Mouse (Mus musculus) C2C12 (cell line): ENCODE data around the gene Raph1.

Experiments
- CEBPB ChIP-seq: IDR thresholded peaks from one replicate; pipeline ENCODE4 v1.6.1; 2011; ENCODE audit warnings: low read depth, mild to moderate bottlenecking, control low read depth, moderate library complexity
- CTCF ChIP-seq: IDR thresholded peaks from one replicate; pipeline ENCODE4 v1.5.1; 2011; ENCODE audit not compliant: control insufficient read depth, insufficient read depth, insufficient read length
- MAX ChIP-seq: IDR thresholded peaks from one replicate; pipeline ENCODE4 v1.6.1; 2011; ENCODE audit warnings: mild to moderate bottlenecking, control low read depth
- MYOD1 ChIP-seq: IDR thresholded peaks from one replicate; pipeline ENCODE4 v1.6.1; 2011; ENCODE audit warnings: low read depth; ENCODE audit not compliant: control insufficient read depth, insufficient read length
- MYOG ChIP-seq: IDR thresholded peaks from one replicate; pipeline ENCODE4 v1.6.1; 2011; ENCODE audit not compliant: control insufficient read depth, insufficient read length; ENCODE audit errors: extremely low read depth
- USF1 ChIP-seq: IDR thresholded peaks from one replicate; pipeline ENCODE4 v1.6.1; 2011; ENCODE audit warnings: low read depth, mild to moderate bottlenecking, control low read depth, moderate library complexity

DNA sequence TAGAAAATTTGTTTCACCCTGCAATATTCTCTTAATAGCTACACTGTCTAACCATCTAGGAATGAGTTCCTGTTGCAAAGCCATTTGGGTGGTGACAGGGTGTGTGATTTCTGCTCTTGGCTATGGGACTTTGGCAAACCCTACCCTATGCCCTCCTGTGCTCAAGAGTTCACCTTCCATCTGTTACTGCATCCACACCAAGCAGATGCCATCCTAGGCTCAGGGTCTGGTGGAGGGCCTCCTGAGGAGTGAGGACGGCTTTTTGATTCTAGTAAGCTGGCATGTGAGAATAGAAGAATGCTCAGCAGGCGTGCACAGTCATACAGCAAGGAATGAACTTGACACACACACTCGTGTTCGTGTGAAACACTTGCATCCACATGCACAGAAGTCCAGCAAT is 76.4 kb downstream of the Raph1 start:
- TF ChIP-seq CTCF (no peak), USF1 (no peak), CEBPB (no peak), MAX (no peak), MYOD1 (no peak), MYOG (no peak)
